Mouse (Mus musculus) myocyte (in vitro differentiated cells): ENCODE data around the gene Myo1d. TPM values are rescaled to one million over a fixed set of nuclear protein-coding genes. Genes with fewer than 3 reads are reported as not detected.

ENCODE experiments used
- H3K27me3 ChIP-seq: one replicate; pipeline ENCODE4 v1.6.1; 2011; ENCODE audit not compliant: control insufficient read depth, insufficient read depth, insufficient read length
- H3K36me3 ChIP-seq: one replicate; pipeline ENCODE4 v1.6.1; 2011; ENCODE audit not compliant: control insufficient read depth, insufficient read depth
- H3K4me2 ChIP-seq: one replicate; pipeline ENCODE4 v1.6.1; 2011; ENCODE audit warnings: low read depth, control low read depth
- H3K4me3 ChIP-seq: one replicate; pipeline ENCODE4 v1.5.1; 2011; ENCODE audit warnings: mild to moderate bottlenecking, control low read depth, moderate library complexity
- H3K79me2 ChIP-seq: one replicate; pipeline ENCODE4 v1.6.1; 2011; ENCODE audit not compliant: control insufficient read depth, insufficient read depth
- H3ac ChIP-seq: one replicate; pipeline ENCODE4 v1.6.1; 2011; ENCODE audit not compliant: control insufficient read depth, insufficient read length
- CEBPB ChIP-seq: IDR thresholded peaks from 2 replicates; pipeline ENCODE4 v1.6.1; 2011; ENCODE audit warnings: mild to moderate bottlenecking, moderate library complexity; ENCODE audit not compliant: poor library complexity, insufficient read depth, severe bottlenecking
- E2F4 ChIP-seq: IDR thresholded peaks from one replicate; pipeline ENCODE4 v1.6.1; 2011; ENCODE audit warnings: mild to moderate bottlenecking, control low read depth, moderate library complexity; ENCODE audit not compliant: insufficient read depth
- MAX ChIP-seq: IDR thresholded peaks from one replicate; pipeline ENCODE4 v1.6.1; 2011; ENCODE audit warnings: low read depth, mild to moderate bottlenecking, control low read depth
- MYOD1 ChIP-seq, 3 experiments: IDR thresholded peaks; one replicate each; pipeline ENCODE4 v1.6.1; 2011; ENCODE audit warnings: control low read depth in 2 of 3, low read depth in 2 of 3, mild to moderate bottlenecking in 2 of 3, moderate library complexity in 1 of 3; ENCODE audit not compliant: insufficient read length in 2 of 3, control insufficient read depth in 1 of 3
- MYOG ChIP-seq, 3 experiments: IDR thresholded peaks; one replicate each; pipeline ENCODE4 v1.6.1; 2011; ENCODE audit warnings: control low read depth in 2 of 3, low read depth in 2 of 3, mild to moderate bottlenecking in 2 of 3; ENCODE audit not compliant: insufficient read length in 2 of 3, control insufficient read depth in 1 of 3, insufficient read depth in 1 of 3
- POLR2A ChIP-seq: IDR thresholded peaks from one replicate; pipeline ENCODE4 v1.6.1; 2011; ENCODE audit warnings: low read depth, mild to moderate bottlenecking, control low read depth, moderate library complexity; ENCODE audit not compliant: insufficient read length
- POLR2AphosphoS2 ChIP-seq: IDR thresholded peaks from one replicate; pipeline ENCODE4 v1.6.1; 2011; ENCODE audit warnings: low read depth, control low read depth; ENCODE audit not compliant: insufficient read length
- REST ChIP-seq: IDR thresholded peaks from one replicate; pipeline ENCODE4 v1.6.1; 2011; ENCODE audit warnings: mild to moderate bottlenecking, control low read depth, moderate library complexity; ENCODE audit not compliant: insufficient read depth, insufficient read length
- SRF ChIP-seq: IDR thresholded peaks from one replicate; pipeline ENCODE4 v1.6.1; 2011; ENCODE audit warnings: low read depth; ENCODE audit not compliant: control insufficient read depth, insufficient read length
- TCF12 ChIP-seq: IDR thresholded peaks from one replicate; pipeline ENCODE4 v1.6.1; 2011; ENCODE audit warnings: mild to moderate bottlenecking, control low read depth; ENCODE audit not compliant: poor library complexity, insufficient read depth, severe bottlenecking
- TCF3 ChIP-seq: IDR thresholded peaks from one replicate; pipeline ENCODE4 v1.6.1; 2011; ENCODE audit warnings: low read depth, control low read depth; ENCODE audit not compliant: insufficient read length
- USF1 ChIP-seq: IDR thresholded peaks from one replicate; pipeline ENCODE4 v1.6.1; 2011; ENCODE audit warnings: low read depth, mild to moderate bottlenecking, control low read depth, moderate library complexity
- polyA plus RNA-seq: library from polyadenylated mRNA; unstranded; fragments of >200 nt; fragmentation: generic; extraction: Trizol; gene quantifications from one replicate; pipeline ENCODE4 v1.2.1, GENCODE M21; 2012; ENCODE audit warnings: missing spikeins

Gene Myo1d
- polyA plus RNA-seq, 1 experiment, result 10.5 TPM

DNA sequence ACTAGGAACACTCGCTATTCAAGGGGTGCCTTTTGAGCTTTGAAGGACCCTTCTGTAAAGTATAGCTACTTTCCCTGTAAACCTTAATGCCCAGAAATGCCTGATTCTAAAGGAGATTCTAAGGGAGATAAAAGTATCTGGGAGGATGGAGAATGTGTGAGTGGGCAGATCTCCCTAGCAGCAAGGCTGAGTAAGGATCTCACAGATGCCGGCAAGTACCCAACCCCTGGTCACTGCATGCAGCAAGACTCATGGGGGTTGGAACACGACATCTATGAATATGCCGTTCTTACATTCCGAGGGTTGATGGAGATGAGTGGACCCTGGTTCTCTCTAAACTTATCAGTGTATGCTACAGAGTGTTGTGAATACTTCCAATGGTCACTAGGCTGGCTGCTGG, 286.6 kb downstream of the Myo1d start:
- H3K4me3 ChIP-seq, result no peak overlapping the region
- TF ChIP-seq E2F4 (no peak), POLR2A (no peak), SRF (no peak), USF1 (no peak), REST (no peak), TCF12 (no peak), TCF3 (no peak), CEBPB (no peak), MYOD1 (IDR thresholded peaks at IDR 0.05; ENCODE audit: control insufficient read depth in 1 of 3, insufficient read length in 2 of 3, low read depth in 2 of 3) (no peak), MAX (no peak), POLR2AphosphoS2 (no peak), MYOG (IDR thresholded peaks at IDR 0.05; ENCODE audit: control insufficient read depth in 1 of 3, insufficient read depth in 1 of 3, insufficient read length in 2 of 3, low read depth in 2 of 3) (no peak)
- H3ac ChIP-seq, result no peak overlapping the region
- H3K79me2 ChIP-seq, result no peaks in the 10 kb centered on the region
- H3K27me3 ChIP-seq, result no peaks in the 10 kb centered on the region
- no peaks in the 10 kb centered on the region for H3K36me3 ChIP-seq
- no peak overlapping the region for H3K4me2 ChIP-seq

DNA sequence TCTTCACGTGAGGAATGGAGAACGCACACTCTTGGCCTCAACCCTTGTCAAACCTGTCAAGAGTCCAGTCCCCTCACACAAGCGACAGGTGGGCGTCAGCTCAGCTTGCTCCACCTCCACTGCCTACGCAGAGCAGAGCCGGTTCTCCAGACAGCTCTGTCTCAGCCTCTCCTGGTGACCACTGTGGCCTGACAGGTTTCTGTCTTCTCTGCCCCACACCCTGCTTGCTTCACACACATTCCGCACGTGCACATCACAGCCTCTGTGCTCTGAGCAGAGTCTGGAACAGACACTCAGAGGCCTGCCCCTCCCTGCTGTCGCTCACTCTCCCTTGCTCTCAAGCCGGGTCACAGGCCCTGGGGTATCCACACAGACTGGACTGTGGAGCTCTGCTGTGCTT, 289.0 kb downstream of the Myo1d start:
- H3ac ChIP-seq, result no peak overlapping the region
- TF ChIP-seq POLR2AphosphoS2, result no peak
- peak in 1 of 3 experiments; percentile 11 for TF ChIP-seq MYOG (IDR thresholded peaks at IDR 0.05; ENCODE audit: control insufficient read depth in 1 of 3, insufficient read depth in 1 of 3, insufficient read length in 2 of 3, low read depth in 2 of 3)
- peak in 1 of 3 experiments; percentile 43 for TF ChIP-seq MYOD1 (IDR thresholded peaks at IDR 0.05; ENCODE audit: control insufficient read depth in 1 of 3, insufficient read length in 2 of 3, low read depth in 2 of 3)
- peak overlapping the region; percentile 82 for H3K4me2 ChIP-seq
- no peaks in the 10 kb centered on the region for H3K27me3 ChIP-seq
- no peaks in the 10 kb centered on the region for H3K79me2 ChIP-seq
- H3K36me3 ChIP-seq, result no peaks in the 10 kb centered on the region
- H3K4me3 ChIP-seq, result no peak overlapping the region

DNA sequence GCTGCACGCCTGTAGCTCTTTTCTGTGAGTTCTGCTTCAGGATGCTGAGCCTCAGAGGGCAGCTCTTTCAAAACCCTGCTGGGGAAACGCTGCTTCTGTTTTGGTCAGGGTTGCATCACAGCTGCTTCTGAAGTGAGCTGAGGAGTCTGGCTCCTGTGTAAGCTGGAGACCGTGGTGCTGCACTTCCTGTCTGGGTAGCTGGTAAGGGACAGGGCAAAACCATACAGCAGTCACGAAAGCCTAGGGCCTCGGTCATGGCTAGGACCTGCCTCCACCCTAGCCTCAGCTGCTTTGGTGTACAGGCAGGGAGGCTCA, 290.0 kb downstream of the Myo1d start:
- H3K4me3 ChIP-seq, result no peak overlapping the region
- H3K27me3 ChIP-seq, result no peaks in the 10 kb centered on the region
- H3K36me3 ChIP-seq, result no peaks in the 10 kb centered on the region
- H3K79me2 ChIP-seq, result no peaks in the 10 kb centered on the region
- H3ac ChIP-seq, result no peak overlapping the region
- H3K4me2 ChIP-seq, result peak overlapping the region; percentile 82
- peak; percentile 78 for TF ChIP-seq CEBPB
- peak; percentile 31 for TF ChIP-seq POLR2A
- TF ChIP-seq SRF, result no peak
- no peak for TF ChIP-seq REST
- TF ChIP-seq MYOD1 (IDR thresholded peaks at IDR 0.05; ENCODE audit: control insufficient read depth in 1 of 3, insufficient read length in 2 of 3, low read depth in 2 of 3), result peak in 1 of 3 experiments; percentile 31
- peak; percentile 8 for TF ChIP-seq POLR2AphosphoS2
- no peak for TF ChIP-seq TCF3
- TF ChIP-seq MYOG (IDR thresholded peaks at IDR 0.05; ENCODE audit: control insufficient read depth in 1 of 3, insufficient read depth in 1 of 3, insufficient read length in 2 of 3, low read depth in 2 of 3), result peak in 1 of 3 experiments; percentile 51

DNA sequence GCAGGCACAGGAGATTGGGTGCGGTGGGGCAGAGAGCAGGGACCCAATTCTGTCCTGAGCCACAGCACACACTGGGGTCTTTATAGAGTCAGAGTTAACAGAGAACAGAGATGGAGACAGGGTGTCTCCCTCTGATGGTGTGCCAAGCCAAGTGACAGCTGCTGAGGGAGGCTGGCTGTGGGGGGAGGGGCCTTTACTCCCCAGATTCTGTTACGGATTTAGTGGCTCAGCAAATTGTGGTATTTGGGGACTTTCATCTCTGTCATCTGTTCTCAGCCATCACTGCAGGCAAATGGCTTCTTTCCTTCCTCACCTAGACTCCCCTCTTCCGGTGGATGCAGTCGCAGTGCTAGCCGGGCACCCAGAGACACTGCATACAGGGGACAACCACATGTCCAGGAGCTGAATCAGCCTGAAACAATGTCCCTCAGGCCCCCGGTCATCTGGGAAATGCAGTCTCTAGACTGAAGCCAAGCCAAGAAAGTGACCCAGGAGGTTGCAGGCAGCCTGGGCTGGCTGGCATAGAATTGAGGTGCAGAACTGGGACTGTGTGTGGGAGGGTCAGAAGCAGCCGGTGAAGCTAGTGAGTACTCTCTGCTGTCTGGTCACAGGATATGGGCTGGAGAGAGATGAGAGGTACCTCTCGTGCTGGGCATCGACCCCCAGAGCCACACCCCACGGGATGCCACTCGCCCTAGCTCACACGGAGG, 290.5 kb downstream of the Myo1d start:
- H3K4me2 ChIP-seq, result peak overlapping the region; percentile 82
- H3K4me3 ChIP-seq, result no peak overlapping the region
- TF ChIP-seq E2F4 (no peak), TCF3 (peak; percentile 83), MYOD1 (IDR thresholded peaks at IDR 0.05; ENCODE audit: control insufficient read depth in 1 of 3, insufficient read length in 2 of 3, low read depth in 2 of 3) (peak; percentile 82 to 98 (median 97)), CEBPB (no peak), MAX (no peak), REST (no peak), MYOG (IDR thresholded peaks at IDR 0.05; ENCODE audit: control insufficient read depth in 1 of 3, insufficient read depth in 1 of 3, insufficient read length in 2 of 3, low read depth in 2 of 3) (peak; percentile 79 to 95 (median 93)), POLR2AphosphoS2 (peak; percentile 25), SRF (no peak), TCF12 (peak; percentile 90), USF1 (no peak), POLR2A (peak; percentile 43)
- no peaks in the 10 kb centered on the region for H3K36me3 ChIP-seq
- no peaks in the 10 kb centered on the region for H3K27me3 ChIP-seq
- no peak overlapping the region for H3ac ChIP-seq
- no peaks in the 10 kb centered on the region for H3K79me2 ChIP-seq

DNA sequence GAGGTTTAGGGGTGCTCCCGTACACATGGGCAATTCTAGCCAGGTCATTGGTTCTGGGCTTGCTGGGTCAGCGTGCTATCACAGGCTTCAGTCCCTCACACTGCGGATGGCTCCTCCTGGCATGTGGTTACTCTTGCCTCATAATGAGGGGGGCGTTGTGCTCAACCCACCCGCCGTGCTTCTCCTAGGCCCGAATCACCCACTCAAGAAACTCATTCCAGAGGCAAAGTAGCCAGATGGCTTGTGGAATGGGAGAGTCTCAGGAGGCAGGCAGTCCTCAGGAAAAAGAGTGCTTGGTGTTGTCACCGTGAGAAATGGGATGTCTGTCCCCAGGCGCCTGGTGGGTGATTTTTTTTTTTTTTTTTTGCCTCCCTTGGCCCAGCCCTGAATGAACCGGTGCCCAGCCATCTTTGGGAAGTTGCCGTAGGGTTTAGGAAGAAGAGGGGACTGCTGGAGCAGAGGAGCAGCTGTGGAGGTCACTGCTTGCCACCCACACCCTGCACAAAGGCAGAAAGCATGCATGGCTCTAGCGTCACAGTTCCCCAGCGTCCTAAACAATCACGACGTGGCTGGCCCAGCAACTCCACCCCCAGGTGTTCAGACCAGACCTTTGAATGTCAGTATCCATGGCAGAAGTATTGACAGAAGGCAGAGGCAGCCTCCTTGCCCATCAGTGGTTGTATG, 291.8 kb downstream of the Myo1d start:
- H3K4me3 ChIP-seq, result no peak overlapping the region
- H3K4me2 ChIP-seq, result peak overlapping the region; percentile 82
- no peaks in the 10 kb centered on the region for H3K79me2 ChIP-seq
- no peak overlapping the region for H3ac ChIP-seq
- no peaks in the 10 kb centered on the region for H3K36me3 ChIP-seq
- no peak for TF ChIP-seq TCF12
- TF ChIP-seq MYOG (IDR thresholded peaks at IDR 0.05; ENCODE audit: control insufficient read depth in 1 of 3, insufficient read depth in 1 of 3, insufficient read length in 2 of 3, low read depth in 2 of 3), result peak in 1 of 3 experiments; percentile 69
- no peak for TF ChIP-seq SRF
- no peak for TF ChIP-seq CEBPB
- TF ChIP-seq MYOD1 (IDR thresholded peaks at IDR 0.05; ENCODE audit: control insufficient read depth in 1 of 3, insufficient read length in 2 of 3, low read depth in 2 of 3), result peak in 1 of 3 experiments; percentile 73
- TF ChIP-seq MAX, result no peak
- H3K27me3 ChIP-seq, result no peaks in the 10 kb centered on the region
